Mouse (Mus musculus) thymus, postnatal 0 days (tissue): ENCODE measurements around the gene Slc4a8. TPM values are rescaled to one million over a fixed set of nuclear protein-coding genes. Genes with fewer than 3 reads are reported as not detected.
A peak's percentile ranks its signal among the peaks of the same experiment; 100 is the strongest.

ENCODE experiments used
- DNase-seq: peaks from one replicate; pipeline ENCODE4 v3.0.0-alpha.2; 2015; ENCODE audit warnings: low spot score
- polyA plus RNA-seq: library from polyadenylated mRNA; unstranded; fragments of >200 nt; fragmentation: Nextera tagmentation; extraction: Ambion mirVana; gene quantifications from 2 replicates; pipeline ENCODE4 v1.2.1, GENCODE M21; 2015

The Slc4a8 gene
- polyA plus RNA-seq, 1 experiment from 2014 or later, result 2.1 TPM

- no peak for DNase-seq
These were observed 68.2 kb downstream of the Slc4a8 start for GRCm38 (mm10) chr15:100829775-100830174.

GRCm38 (mm10) chr15:100830682-100831081 lies 69.1 kb downstream of the Slc4a8 start:
- DNase-seq, result peak; percentile 49

GRCm38 (mm10) chr15:100832144-100832543 lies 70.6 kb downstream of the Slc4a8 start:
- DNase-seq, result no peak

GRCm38 (mm10) chr15:100832784-100833183 lies 71.2 kb downstream of the Slc4a8 start:
- no peak for DNase-seq

GRCm38 (mm10) chr15:100836729-100837128 lies 75.2 kb downstream of the Slc4a8 start:
- no peak for DNase-seq

GRCm38 (mm10) chr15:100838607-100839207 lies 77.2 kb downstream of the Slc4a8 start:
- DNase-seq, result peak; percentile 22

GRCm38 (mm10) chr15:100844336-100844735 lies 82.8 kb downstream of the Slc4a8 start:
- DNase-seq, result peak; percentile 18

GRCm38 (mm10) chr15:100845049-100845879 lies 83.7 kb downstream of the Slc4a8 start:
- peak; percentile 94 for DNase-seq

- no peak for DNase-seq
These were observed 85.6 kb downstream of the Slc4a8 start for GRCm38 (mm10) chr15:100847193-100847592.

- no peak for DNase-seq
These were observed 96.0 kb downstream of the Slc4a8 start for GRCm38 (mm10) chr15:100857586-100857985.

GRCm38 (mm10) chr15:100860856-100861255 lies 99.3 kb downstream of the Slc4a8 start:
- DNase-seq, result no peak

- DNase-seq, result no peak
These were observed 104.0 kb downstream of the Slc4a8 start for GRCm38 (mm10) chr15:100865556-100865955.

- DNase-seq, result no peak
These were observed 108.0 kb downstream of the Slc4a8 start, which contains the start of gene Scn8a for GRCm38 (mm10) chr15:100869558-100869957. Scn8a (plus strand) TSS chr15:100869858.

GRCm38 (mm10) chr15:100870001-100870774 lies 108.6 kb downstream of the Slc4a8 start:
- peak; percentile 55 for DNase-seq

- DNase-seq, result peak; percentile 26
These were observed 109.2 kb downstream of the Slc4a8 start for GRCm38 (mm10) chr15:100870775-100871106.

GRCm38 (mm10) chr15:100871107-100872011 lies 109.8 kb downstream of the Slc4a8 start:
- DNase-seq, result no peak

GRCm38 (mm10) chr15:100873155-100873554 lies 111.6 kb downstream of the Slc4a8 start:
- peak; percentile 75 for DNase-seq
